Mouse (Mus musculus) intestine, embryonic 15.5 days (tissue): ENCODE measurements around the gene Pde4dip. TPM values are rescaled to one million over a fixed set of nuclear protein-coding genes. Genes with fewer than 3 reads are reported as not detected.

Source experiments
- ATAC-seq: fragments of 200-750 bp; cut with Nextera tagmentation; 2 replicates; pipeline ENCODE4 v1.8.0; 2017; ENCODE audit warnings: moderate TSS enrichment, moderate library complexity
- H3K27ac ChIP-seq: fragments of 300-500 bp; sonication (generic); 2 replicates; pipeline ENCODE4 v1.5.1; 2015; ENCODE audit warnings: mild to moderate bottlenecking, inconsistent platforms
- H3K27me3 ChIP-seq: fragments of 300-500 bp; sonication (generic); replicated peaks from 2 replicates; pipeline ENCODE4 v1.6.1; 2015; ENCODE audit warnings: inconsistent platforms
- H3K36me3 ChIP-seq: fragments of 300-500 bp; sonication (generic); 2 replicates; pipeline ENCODE4 v1.6.1; 2015; ENCODE audit warnings: inconsistent platforms
- H3K4me1 ChIP-seq: fragments of 300-500 bp; sonication (generic); replicated peaks from 2 replicates; pipeline ENCODE4 v1.6.1; 2015; ENCODE audit warnings: inconsistent platforms
- H3K4me2 ChIP-seq: fragments of 300-500 bp; sonication (generic); replicated peaks from 2 replicates; pipeline ENCODE4 v1.6.1; 2015; ENCODE audit warnings: mild to moderate bottlenecking, inconsistent platforms
- H3K4me3 ChIP-seq: fragments of 300-500 bp; sonication (generic); replicated peaks from 2 replicates; pipeline ENCODE4 v1.5.1; 2015; ENCODE audit warnings: inconsistent platforms
- H3K9ac ChIP-seq: fragments of 300-500 bp; sonication (generic); 2 replicates; pipeline ENCODE4 v1.6.1; 2015; ENCODE audit warnings: inconsistent platforms
- H3K9me3 ChIP-seq: fragments of 300-500 bp; sonication (generic); 2 replicates; pipeline ENCODE4 v1.6.1; 2016; ENCODE audit warnings: inconsistent platforms
- WGBS: fragments of 180-500 bp; shearing (Covaris S2); methylation state at CpG from one replicate; pipeline ENCODE4 v1.1.7; 2015; 5-methylcytosine and 5-hydroxymethylcytosine counted together
- polyA plus RNA-seq: library from polyadenylated mRNA; unstranded; fragments of >200 nt; fragmentation: Nextera tagmentation; extraction: Ambion mirVana; gene quantifications from 2 replicates; pipeline ENCODE4 v1.2.1, GENCODE M21; 2015

The Pde4dip gene
- polyA plus RNA-seq, 1 experiment from 2014 or later: 23.8 TPM

GRCm38 (mm10) chr3:97928968-97929858 lies 40.7 kb upstream of the Pde4dip start:
- H3K9ac ChIP-seq: no peak overlapping the region
- H3K4me2 ChIP-seq: no peak overlapping the region
- WGBS: 54% methylated on average over 9 of the region's 9 CpGs
- ATAC-seq: peak; percentile 78
- no peaks in the 10 kb centered on the region for H3K36me3 ChIP-seq
- peaks cover 17% of the 10 kb centered on the region for H3K4me1 ChIP-seq
- H3K27ac ChIP-seq: no peak overlapping the region
- no peaks in the 10 kb centered on the region for H3K9me3 ChIP-seq
- H3K4me3 ChIP-seq: no peak overlapping the region
- H3K27me3 ChIP-seq: no peaks in the 10 kb centered on the region

- Histone ChIP-seq H3K9me3 (no peaks in the 10 kb centered on the region), H3K27ac (no peak overlapping the region), H3K4me2 (no peak overlapping the region), H3K36me3 (no peaks in the 10 kb centered on the region), H3K9ac (no peak overlapping the region), H3K27me3 (no peaks in the 10 kb centered on the region), H3K4me3 (no peak overlapping the region), H3K4me1 (peaks cover 6% of the 10 kb centered on the region; the same call in 1 of the 2 replicates)
- no peak for ATAC-seq
- 61% methylated on average over 4 of the region's 4 CpGs for WGBS
Observed at GRCm38 (mm10) chr3:97927322-97927721, 38.8 kb upstream of the Pde4dip start.

GRCm38 (mm10) chr3:97925246-97925645 lies 36.7 kb upstream of the Pde4dip start:
- Histone ChIP-seq H3K9me3 (no peaks in the 10 kb centered on the region), H3K4me3 (no peak overlapping the region), H3K4me1 (no peaks in the 10 kb centered on the region), H3K4me2 (no peak overlapping the region), H3K27ac (no peak overlapping the region), H3K9ac (no peak overlapping the region), H3K27me3 (no peaks in the 10 kb centered on the region), H3K36me3 (peaks cover 3% of the 10 kb centered on the region; the same call in 1 of the 2 replicates)
- 90% methylated on average over 2 of the region's 2 CpGs for WGBS
- ATAC-seq: no peak

- H3K9me3 ChIP-seq: no peaks in the 10 kb centered on the region
- H3K27me3 ChIP-seq: no peaks in the 10 kb centered on the region
- H3K4me1 ChIP-seq: no peaks in the 10 kb centered on the region
- no peak overlapping the region for H3K9ac ChIP-seq
- H3K36me3 ChIP-seq: peaks cover 29% of the 10 kb centered on the region
- H3K27ac ChIP-seq: no peak overlapping the region
- H3K4me3 ChIP-seq: no peak overlapping the region
- WGBS: 93% methylated on average over 10 of the region's 10 CpGs
- ATAC-seq: no peak
- H3K4me2 ChIP-seq: no peak overlapping the region
Observed at GRCm38 (mm10) chr3:97918885-97919550, 30.5 kb upstream of the Pde4dip start.

DNA sequence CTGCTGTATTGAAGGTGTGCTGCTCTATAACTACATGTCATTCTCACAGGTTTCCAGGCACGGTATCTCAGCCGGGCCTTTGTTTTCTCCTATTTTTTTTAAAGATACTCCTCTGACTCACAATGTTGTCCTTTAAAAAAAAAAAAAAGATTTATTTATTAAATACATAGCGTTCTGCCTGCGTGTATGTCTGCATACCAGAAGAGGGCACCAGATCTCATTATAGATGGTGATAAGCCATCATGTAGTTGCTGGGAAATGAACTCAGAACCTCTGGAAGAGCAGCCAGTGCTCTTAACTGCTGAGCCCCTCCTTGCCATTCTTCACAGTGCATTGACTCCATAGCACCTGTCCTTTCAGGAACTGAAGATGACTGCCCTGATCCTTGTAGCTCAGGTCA lies 26.6 kb upstream of the Pde4dip start:
- Histone ChIP-seq H3K4me2 (no peak overlapping the region), H3K9me3 (no peaks in the 10 kb centered on the region), H3K9ac (no peak overlapping the region), H3K27me3 (no peaks in the 10 kb centered on the region), H3K36me3 (peaks cover 32% of the 10 kb centered on the region), H3K4me1 (no peaks in the 10 kb centered on the region), H3K4me3 (no peak overlapping the region), H3K27ac (no peak overlapping the region)
- 61% methylated on average over 4 of the region's 4 CpGs for WGBS
- ATAC-seq: no peak

- no peak overlapping the region for H3K4me3 ChIP-seq
- H3K27ac ChIP-seq: no peak overlapping the region
- H3K9ac ChIP-seq: no peak overlapping the region
- H3K4me2 ChIP-seq: no peak overlapping the region
- WGBS: 80% methylated on average over 7 of the region's 7 CpGs
- no peaks in the 10 kb centered on the region for H3K4me1 ChIP-seq
- H3K27me3 ChIP-seq: no peaks in the 10 kb centered on the region
- ATAC-seq: no peak
- peaks cover 29% of the 10 kb centered on the region; the same call in 1 of the 2 replicates for H3K36me3 ChIP-seq
- no peaks in the 10 kb centered on the region for H3K9me3 ChIP-seq
Observed at GRCm38 (mm10) chr3:97911093-97911492, 22.6 kb upstream of the Pde4dip start.

DNA sequence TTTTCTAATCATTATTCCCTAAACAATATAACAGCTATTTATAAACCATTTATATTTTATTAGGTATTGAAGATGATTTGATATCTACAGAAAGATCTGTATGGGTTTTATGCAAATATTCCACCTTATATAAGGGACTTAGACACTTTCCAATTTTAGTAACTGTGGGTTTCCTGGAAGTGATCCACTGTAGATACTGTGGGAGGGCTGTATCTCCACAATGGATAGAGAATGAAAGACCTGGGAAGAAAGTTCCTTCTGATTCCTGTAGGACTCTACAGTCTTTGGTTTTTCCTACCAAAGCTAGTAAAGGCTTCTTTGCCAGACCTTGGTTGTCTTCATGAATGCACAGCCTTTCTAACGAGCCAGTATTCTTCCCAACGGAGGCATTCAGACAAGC lies 21.2 kb upstream of the Pde4dip start:
- ATAC-seq: no peak
- Histone ChIP-seq H3K4me2 (no peak overlapping the region), H3K36me3 (peaks cover 17% of the 10 kb centered on the region; the same call in 1 of the 2 replicates), H3K27ac (no peak overlapping the region), H3K9ac (no peak overlapping the region), H3K4me3 (no peak overlapping the region), H3K9me3 (no peaks in the 10 kb centered on the region), H3K27me3 (no peaks in the 10 kb centered on the region), H3K4me1 (no peaks in the 10 kb centered on the region)
- WGBS: 84% methylated on average over 2 of the region's 2 CpGs

- Histone ChIP-seq H3K4me3 (peak overlapping the region; percentile 97), H3K27me3 (no peaks in the 10 kb centered on the region), H3K36me3 (no peaks in the 10 kb centered on the region), H3K27ac (peak overlapping the region; percentile 63), H3K4me1 (peaks cover 7% of the 10 kb centered on the region), H3K9ac (peak overlapping the region; percentile 98), H3K9me3 (no peaks in the 10 kb centered on the region), H3K4me2 (peak overlapping the region; percentile 77)
- ATAC-seq: peak; percentile 16; the same call in 1 of the 2 replicates
- 15% methylated on average over 5 of the region's 5 CpGs for WGBS
Observed at GRCm38 (mm10) chr3:97901586-97901985, 13.1 kb upstream of the Pde4dip start.

DNA sequence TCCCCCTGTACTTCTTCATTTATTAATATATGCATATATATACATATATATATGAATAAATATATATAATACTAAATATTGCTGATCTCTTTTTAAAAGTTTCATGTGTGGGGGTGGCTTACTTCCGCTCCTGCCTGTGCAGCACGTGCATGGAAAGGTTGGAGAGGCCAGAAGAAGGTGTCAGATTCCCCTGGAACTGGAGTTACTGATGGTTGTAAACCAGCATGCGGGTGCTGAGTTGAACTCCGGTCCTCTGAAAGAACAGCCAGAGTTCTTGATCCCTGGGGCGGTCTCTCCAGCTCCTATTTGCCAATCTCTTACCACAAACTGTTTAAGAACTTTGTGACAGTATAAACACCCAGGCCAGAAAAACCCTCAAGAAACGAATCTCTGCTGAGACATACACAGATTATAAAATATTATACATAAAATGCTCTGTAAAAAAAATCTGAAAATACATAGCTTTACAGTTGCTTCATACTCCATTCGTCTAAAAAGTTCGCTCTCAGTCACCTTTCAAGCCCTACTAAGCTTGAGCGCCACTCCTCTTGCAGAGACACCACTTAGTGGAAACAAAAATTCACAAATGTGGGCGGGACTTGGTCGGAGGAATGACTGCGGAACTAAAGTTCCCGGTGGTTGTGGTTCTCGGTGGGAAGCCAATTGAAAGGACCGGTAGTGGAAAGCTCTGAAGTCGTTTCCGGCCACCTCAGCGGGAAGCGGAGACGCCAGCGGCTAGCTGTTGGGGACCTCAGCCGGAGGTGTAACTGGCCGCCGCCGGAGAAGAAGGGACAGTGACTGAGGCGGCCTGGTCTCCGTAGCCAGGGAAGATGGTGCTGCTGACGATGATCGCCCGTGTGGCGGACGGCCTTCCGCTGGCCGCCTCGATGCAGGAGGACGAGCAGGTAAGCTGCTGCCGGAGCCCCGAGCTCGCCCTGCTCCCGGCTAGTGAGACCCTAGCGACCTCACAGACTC lies 12.3 kb upstream of the Pde4dip start, which contains the start of gene Sec22b:
Gene Sec22b, plus strand, starts transcription at position 675 of the 975 bp plus-strand sequence.
- H3K9ac ChIP-seq: peak within 1 kb of the TSS; percentile 98
- 3% methylated on average over 41 of the region's 41 CpGs for WGBS
- H3K27ac ChIP-seq: peak within 1 kb of the TSS; percentile 63
- ATAC-seq: peak; percentile 88
- peak within 1 kb of the TSS; percentile 97 for H3K4me3 ChIP-seq
- H3K9me3 ChIP-seq: no peaks in the 10 kb centered on the region
- peak within 1 kb of the TSS; percentile 77 for H3K4me2 ChIP-seq
- peaks cover 7% of the 10 kb centered on the region for H3K4me1 ChIP-seq
- H3K27me3 ChIP-seq: no peaks in the 10 kb centered on the region
- no peaks in the 10 kb centered on the region for H3K36me3 ChIP-seq

DNA sequence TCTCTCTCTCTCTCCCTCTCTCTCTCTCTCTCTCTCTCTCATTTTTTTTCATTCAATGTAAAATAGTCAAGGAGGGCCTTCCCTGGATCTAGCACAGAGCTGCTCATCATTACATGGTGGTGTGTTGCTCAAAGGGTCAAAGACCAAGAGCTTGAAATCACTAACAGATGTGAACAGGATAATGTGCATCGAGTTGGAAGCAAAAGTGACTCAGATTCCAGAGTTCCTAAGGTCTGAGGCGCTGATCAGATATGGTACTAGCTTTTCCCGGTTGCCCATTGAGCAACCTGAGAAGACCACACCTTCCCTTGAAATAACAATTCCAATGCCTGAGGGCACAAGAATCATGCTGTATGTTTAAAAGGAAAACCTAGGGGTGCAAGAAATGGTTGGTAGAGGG lies 9.9 kb upstream of the Pde4dip start:
- ATAC-seq: no peak
- no peaks in the 10 kb centered on the region for H3K36me3 ChIP-seq
- no peaks in the 10 kb centered on the region for H3K9me3 ChIP-seq
- H3K9ac ChIP-seq: no peak overlapping the region
- H3K27me3 ChIP-seq: no peaks in the 10 kb centered on the region
- H3K4me3 ChIP-seq: no peak overlapping the region
- WGBS: 68% methylated on average over 3 of the region's 3 CpGs
- peaks cover 7% of the 10 kb centered on the region for H3K4me1 ChIP-seq
- H3K4me2 ChIP-seq: no peak overlapping the region
- no peak overlapping the region for H3K27ac ChIP-seq

- H3K4me3 ChIP-seq: no peak overlapping the region
- no peak for ATAC-seq
- no peaks in the 10 kb centered on the region for H3K9me3 ChIP-seq
- no peaks in the 10 kb centered on the region for H3K36me3 ChIP-seq
- H3K4me2 ChIP-seq: no peak overlapping the region
- H3K4me1 ChIP-seq: no peaks in the 10 kb centered on the region
- no peak overlapping the region for H3K9ac ChIP-seq
- 46% methylated on average over 6 of the region's 6 CpGs for WGBS
- peaks cover 14% of the 10 kb centered on the region for H3K27me3 ChIP-seq
- H3K27ac ChIP-seq: no peak overlapping the region
Observed at GRCm38 (mm10) chr3:97894695-97895094, 6.2 kb upstream of the Pde4dip start.

DNA sequence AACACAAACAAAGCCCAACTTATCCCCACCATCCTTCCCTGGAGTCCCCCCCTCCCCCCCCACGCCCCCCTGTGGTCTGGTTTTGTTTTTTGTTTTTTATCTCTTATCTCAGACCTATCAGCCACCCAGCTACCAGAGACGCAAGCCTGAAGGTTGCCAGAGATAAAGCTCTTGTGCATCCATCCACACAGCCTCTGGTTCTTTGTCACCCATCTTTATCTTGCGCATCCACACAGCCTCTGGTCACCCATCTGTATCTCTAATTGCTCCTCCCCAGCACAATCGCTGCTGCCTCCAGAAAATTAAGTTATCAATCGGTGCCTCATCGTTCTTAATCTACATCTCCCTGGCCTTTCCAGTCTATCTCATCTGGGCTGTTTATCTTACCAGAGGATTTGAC lies 1.7 kb upstream of the Pde4dip start:
- Histone ChIP-seq H3K9me3 (no peaks in the 10 kb centered on the region), H3K9ac (no peak overlapping the region), H3K27me3 (peaks cover 32% of the 10 kb centered on the region), H3K27ac (no peak overlapping the region), H3K4me3 (no peak overlapping the region), H3K4me1 (peaks cover 7% of the 10 kb centered on the region), H3K4me2 (no peak overlapping the region), H3K36me3 (no peaks in the 10 kb centered on the region)
- no peak for ATAC-seq
- WGBS: 69% methylated on average over 6 of the region's 6 CpGs
